Mouse (Mus musculus) ES-E14 (cell line): ENCODE results near the gene Scaf8.

Experiments used
- CHD2 ChIP-seq: IDR thresholded peaks from 2 replicates; pipeline ENCODE4 v1.6.1; 2014; ENCODE audit warnings: mild to moderate bottlenecking, low read depth, low read length, inconsistent platforms
- HCFC1 ChIP-seq: IDR thresholded peaks from 2 replicates; pipeline ENCODE4 v1.6.1; 2012; ENCODE audit warnings: low read length, inconsistent platforms, borderline replicate concordance; ENCODE audit not compliant: insufficient read depth
- MAFK ChIP-seq: IDR thresholded peaks from 2 replicates; pipeline ENCODE4 v1.6.1; 2014; ENCODE audit warnings: mild to moderate bottlenecking, low read depth, low read length, inconsistent platforms; ENCODE audit not compliant: insufficient read depth
- ZC3H11A ChIP-seq: IDR thresholded peaks from 2 replicates; pipeline ENCODE4 v1.6.1; 2012; ENCODE audit warnings: low read depth, mild to moderate bottlenecking, inconsistent platforms, low read length, borderline replicate concordance
- ZNF384 ChIP-seq: IDR thresholded peaks from 2 replicates; pipeline ENCODE4 v1.6.1; 2012; ENCODE audit warnings: low read depth, low read length, inconsistent platforms

DNA sequence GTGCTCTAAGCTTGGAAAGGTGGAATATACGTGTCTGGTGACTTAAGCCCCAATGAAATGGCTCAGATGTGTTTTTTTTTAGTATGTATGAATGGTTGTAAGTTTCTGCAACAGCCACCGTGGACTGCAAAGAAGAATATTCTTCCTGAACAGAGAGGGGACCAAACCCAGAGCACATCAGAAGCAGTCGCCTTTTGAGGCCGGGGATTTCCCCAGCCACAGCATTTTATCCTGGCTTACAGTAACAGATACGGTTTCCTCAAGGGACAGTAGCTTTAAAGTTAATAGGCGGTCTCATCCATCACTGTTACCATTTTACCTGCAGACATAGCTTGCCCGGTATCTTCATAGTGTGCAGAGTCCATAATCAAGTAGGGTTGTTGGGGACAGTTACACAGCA is 21.4 kb downstream of the Scaf8 start:
- TF ChIP-seq HCFC1 (no peak), MAFK (no peak), ZC3H11A (no peak), ZNF384 (no peak), CHD2 (no peak)
